Mouse (Mus musculus): ENCODE measurements around the gene Casr. TPM values are rescaled to one million over a fixed set of nuclear protein-coding genes. Genes with fewer than 3 reads are reported as not detected.

The Casr gene
- polyA plus RNA-seq (2012; fragmentation: generic; extraction: Trizol) = not detected

GRCm38 (mm10) chr16:36561386-36562338 lies at the start of gene Casr:
TSS of gene Casr (minus strand) at chr16:36562141.

DNA sequence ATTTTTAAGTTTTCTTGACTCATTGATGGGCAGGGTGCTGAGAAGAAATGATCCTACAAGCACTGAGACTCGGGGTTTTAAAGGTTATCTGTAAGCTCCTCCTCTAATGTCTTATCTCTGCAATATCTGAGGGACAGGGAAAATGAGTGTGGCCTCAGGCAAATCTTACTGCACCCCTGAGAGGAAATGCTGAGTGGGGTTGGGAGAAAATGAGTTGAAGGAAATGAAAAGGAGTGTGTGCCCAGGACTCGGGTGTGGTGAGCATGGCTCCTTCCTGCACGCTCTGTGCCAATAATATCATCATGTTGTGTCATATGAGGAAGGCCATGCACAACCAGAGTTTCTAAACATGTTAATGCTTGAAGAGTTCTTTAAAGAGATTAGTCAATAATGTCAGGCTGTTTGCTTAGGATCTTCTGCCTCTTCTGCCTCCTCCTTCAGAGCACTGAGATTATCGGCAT lies 106.6 kb downstream of the Casr start, which contains the start of gene Stfa3:
Stfa3 (minus strand) TSS at position 51 of the 461 bp plus-strand sequence.

Other genes starting within 250 kb of the Casr start
- gene BC117090, start 227.8 kb downstream of the Casr start, polyA plus RNA-seq (2012; fragmentation: generic; extraction: Trizol) = not detected
- gene BC100530, start 194.4 kb downstream of the Casr start, polyA plus RNA-seq (2012; fragmentation: generic; extraction: Trizol) = not detected
- not detected for gene Stfa2, start 153.7 kb downstream of the Casr start, polyA plus RNA-seq (2012; fragmentation: generic; extraction: Trizol)
- gene Stfa3, start 106.7 kb downstream of the Casr start, polyA plus RNA-seq (2012; fragmentation: generic; extraction: Trizol) = not detected
- not detected for gene Cd86, start 103.9 kb upstream of the Casr start, polyA plus RNA-seq (2012; fragmentation: generic; extraction: Trizol)
- gene Ildr1, start 131.8 kb upstream of the Casr start, polyA plus RNA-seq (2012; fragmentation: generic; extraction: Trizol) = not detected
- under 1 TPM in 1 of 2 experiments, not detected in 1; 0.34 TPM for gene Slc15a2, start 222.8 kb upstream of the Casr start, polyA plus RNA-seq (2012; fragmentation: generic; extraction: Trizol)